Mouse (Mus musculus) forebrain, postnatal 0 days (tissue): ENCODE measurements at regions not wholly inside any gene's neighbourhood (a gene's known extent, or its start where the extent isn't known, plus 50 kb on each side); places are given as distances from the start of the nearest gene placed in this dataset.
A peak's percentile ranks its signal among the peaks of the same experiment; 100 is the strongest.

Source experiments
- ATAC-seq: fragments of 200-750 bp; cut with Nextera tagmentation; 2 replicates; pipeline ENCODE4 v1.8.0; 2017; ENCODE audit warnings: mild to moderate bottlenecking, moderate library complexity
- DNase-seq: peaks from one replicate; pipeline ENCODE4 v3.0.0-alpha.2; 2015
- H3K27ac ChIP-seq: fragments of 300-500 bp; sonication (generic); 2 replicates; pipeline ENCODE4 v1.5.1; 2014; ENCODE audit warnings: low read depth, mild to moderate bottlenecking, antibody characterized with exemption, low read length, moderate library complexity, mixed read lengths
- H3K27me3 ChIP-seq: fragments of 300-500 bp; sonication (generic); 2 replicates; pipeline ENCODE4 v1.6.1; 2014; ENCODE audit warnings: mild to moderate bottlenecking, low read length, mixed read lengths; ENCODE audit not compliant: insufficient read depth
- H3K36me3 ChIP-seq: fragments of 300-500 bp; sonication (generic); 2 replicates; pipeline ENCODE4 v1.6.1; 2014; ENCODE audit warnings: mild to moderate bottlenecking, moderate library complexity; ENCODE audit not compliant: insufficient read depth
- H3K4me1 ChIP-seq: fragments of 300-500 bp; sonication (generic); 2 replicates; pipeline ENCODE4 v1.6.1; 2014; ENCODE audit warnings: antibody characterized with exemption; ENCODE audit not compliant: insufficient read depth
- H3K4me2 ChIP-seq: fragments of 300-500 bp; sonication (generic); 2 replicates; pipeline ENCODE4 v1.6.1; 2014; ENCODE audit warnings: low read depth, mild to moderate bottlenecking, moderate library complexity
- H3K4me3 ChIP-seq: fragments of 300-500 bp; sonication (generic); 2 replicates; pipeline ENCODE4 v1.5.1; 2014; ENCODE audit warnings: low read depth, low read length, mixed read lengths
- H3K9ac ChIP-seq: fragments of 300-500 bp; sonication (generic); 2 replicates; pipeline ENCODE4 v1.6.1; 2014; ENCODE audit warnings: mild to moderate bottlenecking
- H3K9me3 ChIP-seq: fragments of 300-500 bp; sonication (generic); 2 replicates; pipeline ENCODE4 v1.6.1; 2016; ENCODE audit warnings: low read length
- CTCF ChIP-seq: sonication (generic); IDR thresholded peaks from 2 replicates; pipeline ENCODE4 v1.5.1; 2016; ENCODE audit warnings: antibody characterized with exemption, control low read depth, low read depth
- WGBS: fragments of 180-500 bp; shearing (Covaris S2); extraction: QIAGEN DNeasy Blood & Tissue Kit; methylation state at CpG from one replicate; pipeline ENCODE4 v1.1.7; 2014; 5-methylcytosine and 5-hydroxymethylcytosine counted together

- Histone ChIP-seq H3K4me2 (no peak overlapping the region), H3K27ac (no peak overlapping the region), H3K9ac (no peak overlapping the region), H3K9me3 (no peaks in the 10 kb centered on the region), H3K27me3 (no peaks in the 10 kb centered on the region), H3K4me3 (no peak overlapping the region), H3K36me3 (no peaks in the 10 kb centered on the region), H3K4me1 (no peaks in the 10 kb centered on the region)
- no peak for ATAC-seq
- TF ChIP-seq CTCF = no peak
- DNase-seq = no peak
- 76% methylated on average over 1 of the region's 1 CpGs for WGBS
Measured at GRCm38 (mm10) chr1:14595961-14596360, 1497.2 kb downstream of the 4930444P10Rik start.

DNA sequence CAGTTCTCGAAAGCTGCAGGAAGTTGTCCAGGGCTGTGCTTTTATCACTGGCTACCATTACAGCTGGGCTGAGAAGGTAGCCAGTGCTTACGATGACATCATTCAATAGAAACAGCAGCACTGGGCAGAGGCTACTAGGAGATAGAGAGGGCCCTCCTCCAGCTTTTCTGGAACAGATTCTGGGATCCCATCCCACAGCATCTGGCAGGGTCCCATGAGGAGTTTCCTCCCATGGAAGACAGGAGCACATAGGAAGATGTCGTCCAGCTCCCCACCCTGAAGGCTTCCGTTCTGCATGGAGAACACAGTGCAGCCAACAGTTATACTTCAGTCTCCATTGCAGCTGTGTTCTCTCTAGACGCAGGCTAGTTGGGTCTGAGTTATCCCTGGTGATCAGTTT lies 1503.2 kb downstream of the 4930444P10Rik start:
- Histone ChIP-seq H3K27ac (no peak overlapping the region), H3K27me3 (no peaks in the 10 kb centered on the region), H3K9me3 (no peaks in the 10 kb centered on the region), H3K9ac (no peak overlapping the region), H3K4me3 (no peak overlapping the region), H3K36me3 (no peaks in the 10 kb centered on the region), H3K4me1 (no peaks in the 10 kb centered on the region), H3K4me2 (no peak overlapping the region)
- WGBS = 93% methylated on average over 5 of the region's 5 CpGs
- ATAC-seq (no peak), DNase-seq (no peak)
- no peak for TF ChIP-seq CTCF

- no peak overlapping the region for H3K4me2 ChIP-seq
- DNase-seq (no peak), ATAC-seq (no peak)
- H3K27me3 ChIP-seq = no peaks in the 10 kb centered on the region
- no peak overlapping the region for H3K9ac ChIP-seq
- no peak for TF ChIP-seq CTCF
- 86% methylated on average over 1 of the region's 1 CpGs for WGBS
- no peak overlapping the region for H3K4me3 ChIP-seq
- H3K27ac ChIP-seq = no peak overlapping the region
- no peaks in the 10 kb centered on the region for H3K9me3 ChIP-seq
- no peaks in the 10 kb centered on the region for H3K4me1 ChIP-seq
- no peaks in the 10 kb centered on the region for H3K36me3 ChIP-seq
Measured at GRCm38 (mm10) chr1:14579376-14579775, 1513.7 kb downstream of the 4930444P10Rik start.

GRCm38 (mm10) chr1:14576263-14576662 lies 1516.9 kb downstream of the 4930444P10Rik start:
- H3K27ac ChIP-seq = no peak overlapping the region
- no peaks in the 10 kb centered on the region for H3K27me3 ChIP-seq
- ATAC-seq (no peak), DNase-seq (no peak)
- H3K36me3 ChIP-seq = no peaks in the 10 kb centered on the region
- no peak overlapping the region for H3K4me2 ChIP-seq
- H3K9ac ChIP-seq = no peak overlapping the region
- H3K4me3 ChIP-seq = no peak overlapping the region
- no peaks in the 10 kb centered on the region for H3K4me1 ChIP-seq
- no peak for TF ChIP-seq CTCF
- WGBS = 94% methylated on average over 1 of the region's 1 CpGs
- no peaks in the 10 kb centered on the region for H3K9me3 ChIP-seq

- Histone ChIP-seq H3K4me1 (no peaks in the 10 kb centered on the region), H3K27ac (no peak overlapping the region), H3K4me3 (no peak overlapping the region), H3K9ac (no peak overlapping the region), H3K27me3 (no peaks in the 10 kb centered on the region), H3K36me3 (no peaks in the 10 kb centered on the region), H3K9me3 (no peaks in the 10 kb centered on the region), H3K4me2 (no peak overlapping the region)
- TF ChIP-seq CTCF = peak; percentile 33
- no peak for DNase-seq
- ATAC-seq = no peak
- WGBS = 38% methylated on average over 5 of the region's 5 CpGs
Measured at GRCm38 (mm10) chr1:14570562-14570981, 1522.6 kb downstream of the 4930444P10Rik start.

GRCm38 (mm10) chr1:14570113-14570512 lies 1523.0 kb downstream of the 4930444P10Rik start:
- no peak for TF ChIP-seq CTCF
- 55% methylated on average over 3 of the region's 3 CpGs for WGBS
- DNase-seq (no peak), ATAC-seq (peak; percentile 43)
- Histone ChIP-seq H3K4me2 (no peak overlapping the region), H3K4me3 (no peak overlapping the region), H3K4me1 (no peaks in the 10 kb centered on the region), H3K27ac (no peak overlapping the region), H3K36me3 (no peaks in the 10 kb centered on the region), H3K27me3 (no peaks in the 10 kb centered on the region), H3K9ac (no peak overlapping the region), H3K9me3 (no peaks in the 10 kb centered on the region)

- Histone ChIP-seq H3K27me3 (no peaks in the 10 kb centered on the region), H3K4me1 (no peaks in the 10 kb centered on the region), H3K4me3 (no peak overlapping the region), H3K4me2 (no peak overlapping the region), H3K27ac (no peak overlapping the region), H3K9ac (no peak overlapping the region), H3K36me3 (no peaks in the 10 kb centered on the region), H3K9me3 (no peaks in the 10 kb centered on the region)
- no peak for ATAC-seq
- DNase-seq = no peak
- 56% methylated on average over 4 of the region's 4 CpGs for WGBS
- no peak for TF ChIP-seq CTCF
Measured at GRCm38 (mm10) chr1:14567006-14567405, 1526.1 kb downstream of the 4930444P10Rik start.

DNA sequence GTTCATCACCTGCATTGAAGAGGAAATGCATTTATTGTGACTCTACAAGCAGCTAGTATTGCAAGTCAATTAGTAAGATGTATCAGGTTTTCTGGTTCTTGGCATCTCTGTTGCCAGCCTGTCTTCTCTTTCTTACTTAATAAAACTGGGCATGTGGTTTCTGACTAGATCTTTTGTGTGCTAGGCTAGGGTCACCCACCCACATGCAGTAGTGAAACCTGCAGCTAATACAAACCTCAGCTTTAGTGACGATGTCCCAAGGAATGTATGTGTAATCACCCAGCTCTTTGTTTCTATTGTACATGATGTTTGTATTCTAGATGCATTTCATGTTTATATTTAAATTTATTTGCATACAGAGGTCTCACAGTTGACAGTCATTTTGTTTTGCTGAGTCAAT lies 1526.7 kb downstream of the 4930444P10Rik start:
- 36% methylated on average over 1 of the region's 1 CpGs for WGBS
- Histone ChIP-seq H3K4me3 (no peak overlapping the region), H3K4me1 (no peaks in the 10 kb centered on the region), H3K4me2 (no peak overlapping the region), H3K36me3 (no peaks in the 10 kb centered on the region), H3K27me3 (no peaks in the 10 kb centered on the region), H3K27ac (no peak overlapping the region), H3K9ac (no peak overlapping the region), H3K9me3 (no peaks in the 10 kb centered on the region)
- no peak for DNase-seq
- no peak for TF ChIP-seq CTCF
- ATAC-seq = no peak
